Mouse (Mus musculus) kidney, embryonic 14.5 days (tissue): ENCODE results near the gene Dmxl2. TPM values are rescaled to one million over a fixed set of nuclear protein-coding genes. Genes with fewer than 3 reads are reported as not detected.

Experiments used
- ATAC-seq: fragments of 200-750 bp; cut with Nextera tagmentation; 2 replicates; pipeline ENCODE4 v1.8.0; 2017; ENCODE audit warnings: moderate number of reproducible peaks, mild to moderate bottlenecking, moderate TSS enrichment, moderate library complexity; ENCODE audit not compliant: low FRiP score, low TSS enrichment
- H3K27ac ChIP-seq: fragments of 300-500 bp; sonication (generic); 2 replicates; pipeline ENCODE4 v1.5.1; 2014; ENCODE audit warnings: low read depth, mild to moderate bottlenecking, low read length, moderate library complexity, mixed read lengths
- H3K27me3 ChIP-seq: fragments of 300-500 bp; sonication (generic); 2 replicates; pipeline ENCODE4 v1.6.1; 2014; ENCODE audit warnings: mild to moderate bottlenecking, low read length; ENCODE audit not compliant: control insufficient read depth, insufficient read depth
- H3K36me3 ChIP-seq: fragments of 300-500 bp; sonication (generic); 2 replicates; pipeline ENCODE4 v1.6.1; 2014; ENCODE audit warnings: low read length, mixed read lengths; ENCODE audit not compliant: control insufficient read depth, insufficient read depth
- H3K4me1 ChIP-seq: fragments of 300-500 bp; sonication (generic); 2 replicates; pipeline ENCODE4 v1.6.1; 2014; ENCODE audit warnings: low read length, mixed read lengths; ENCODE audit not compliant: control insufficient read depth, insufficient read depth
- H3K4me2 ChIP-seq: fragments of 300-500 bp; sonication (generic); replicated peaks from 2 replicates; pipeline ENCODE4 v1.6.1; 2014; ENCODE audit warnings: low read depth, mild to moderate bottlenecking, low read length
- H3K4me3 ChIP-seq: fragments of 300-500 bp; sonication (generic); 2 replicates; pipeline ENCODE4 v1.5.1; 2014; ENCODE audit warnings: mild to moderate bottlenecking, low read length
- H3K9ac ChIP-seq: fragments of 300-500 bp; sonication (generic); 2 replicates; pipeline ENCODE4 v1.6.1; 2014; ENCODE audit warnings: low read depth, mild to moderate bottlenecking, low read length, moderate library complexity
- H3K9me3 ChIP-seq: fragments of 300-500 bp; sonication (generic); 2 replicates; pipeline ENCODE4 v1.6.1; 2016; ENCODE audit warnings: low read length; ENCODE audit not compliant: control insufficient read depth
- WGBS: fragments of 180-500 bp; shearing (Covaris S2); extraction: QIAGEN DNeasy Blood & Tissue Kit; methylation state at CpG from one replicate; pipeline ENCODE4 v1.1.7; 2014; 5-methylcytosine and 5-hydroxymethylcytosine counted together
- polyA plus RNA-seq: library from polyadenylated mRNA; unstranded; fragments of >200 nt; fragmentation: Nextera tagmentation; extraction: Ambion mirVana; gene quantifications from 2 replicates; pipeline ENCODE4 v1.2.1, GENCODE M21; 2014

The Dmxl2 gene
- polyA plus RNA-seq, 1 experiment from 2014 or later: 9.1 TPM

DNA sequence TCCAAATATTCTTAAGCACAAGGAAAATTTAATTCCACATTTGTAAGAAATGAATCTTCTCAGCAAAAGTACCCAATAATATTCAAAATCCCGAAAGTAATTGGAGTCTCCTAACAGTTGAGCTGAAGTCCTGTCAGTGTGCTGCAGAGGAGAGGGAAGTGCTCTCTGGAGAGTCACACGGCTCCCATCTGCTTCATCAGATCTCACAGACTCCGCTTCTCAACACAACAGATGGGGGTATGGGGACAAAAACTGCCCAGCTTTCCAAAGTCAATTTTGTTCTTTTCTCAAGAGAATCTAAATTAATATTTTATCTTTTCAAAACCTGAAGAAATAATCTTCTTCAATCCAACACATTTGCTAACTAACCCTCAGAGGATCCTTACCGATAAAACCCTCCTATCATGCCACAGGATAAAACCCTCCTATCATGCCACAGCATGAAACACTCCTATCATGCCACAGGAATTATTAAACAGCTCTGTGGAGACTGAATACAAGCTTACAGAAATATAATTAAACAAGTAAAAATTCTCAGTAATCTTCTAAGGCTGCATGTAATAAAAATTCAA, 37.9 kb downstream of the Dmxl2 start:
- no peaks in the 10 kb centered on the region for H3K4me1 ChIP-seq
- no peaks in the 10 kb centered on the region for H3K27me3 ChIP-seq
- H3K4me2 ChIP-seq: no peak overlapping the region
- 85% methylated on average over 4 of the region's 4 CpGs for WGBS
- no peak overlapping the region for H3K4me3 ChIP-seq
- H3K9ac ChIP-seq: no peak overlapping the region
- ATAC-seq: no peak
- no peaks in the 10 kb centered on the region for H3K36me3 ChIP-seq
- H3K9me3 ChIP-seq: no peaks in the 10 kb centered on the region
- no peak overlapping the region for H3K27ac ChIP-seq

GRCm38 (mm10) chr9:54439015-54439414, 62.4 kb downstream of the Dmxl2 start:
- Histone ChIP-seq H3K4me2 (no peak overlapping the region), H3K36me3 (no peaks in the 10 kb centered on the region), H3K9me3 (no peaks in the 10 kb centered on the region), H3K27me3 (no peaks in the 10 kb centered on the region), H3K4me3 (no peak overlapping the region), H3K4me1 (no peaks in the 10 kb centered on the region), H3K9ac (no peak overlapping the region), H3K27ac (no peak overlapping the region)
- 88% methylated on average over 6 of the region's 6 CpGs for WGBS
- no peak for ATAC-seq

GRCm38 (mm10) chr9:54438246-54438645, 63.2 kb downstream of the Dmxl2 start:
- ATAC-seq: peak; percentile 73; the same call in 1 of the 2 replicates
- no peak overlapping the region for H3K4me3 ChIP-seq
- WGBS: 37% methylated on average over 2 of the region's 2 CpGs
- H3K4me2 ChIP-seq: no peak overlapping the region
- H3K27me3 ChIP-seq: no peaks in the 10 kb centered on the region
- H3K36me3 ChIP-seq: no peaks in the 10 kb centered on the region
- H3K9me3 ChIP-seq: no peaks in the 10 kb centered on the region
- no peaks in the 10 kb centered on the region for H3K4me1 ChIP-seq
- no peak overlapping the region for H3K27ac ChIP-seq
- no peak overlapping the region for H3K9ac ChIP-seq

DNA sequence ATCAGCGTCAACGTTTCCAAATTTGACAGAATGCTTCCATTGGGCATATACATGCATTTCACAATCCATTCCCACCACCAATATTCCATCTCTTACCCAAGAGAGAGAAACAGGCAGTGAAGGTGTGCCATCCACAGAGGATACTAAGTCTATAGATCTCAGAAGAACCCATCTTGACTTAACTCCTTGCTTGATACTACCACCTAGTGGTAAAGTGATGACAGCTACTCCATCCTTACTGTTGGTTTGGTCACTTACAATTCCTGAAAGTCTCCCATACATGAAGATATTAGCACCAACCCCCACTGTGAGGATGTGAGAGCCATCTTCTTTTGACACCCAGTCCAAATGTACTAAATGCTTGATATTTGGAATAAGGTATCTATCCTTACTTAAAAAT, 85.2 kb downstream of the Dmxl2 start:
- Histone ChIP-seq H3K36me3 (no peaks in the 10 kb centered on the region), H3K27ac (no peak overlapping the region), H3K27me3 (no peaks in the 10 kb centered on the region), H3K4me1 (no peaks in the 10 kb centered on the region), H3K4me3 (no peak overlapping the region), H3K9me3 (no peaks in the 10 kb centered on the region), H3K9ac (no peak overlapping the region), H3K4me2 (no peak overlapping the region)
- ATAC-seq: no peak
- WGBS: 94% methylated on average over 2 of the region's 2 CpGs

DNA sequence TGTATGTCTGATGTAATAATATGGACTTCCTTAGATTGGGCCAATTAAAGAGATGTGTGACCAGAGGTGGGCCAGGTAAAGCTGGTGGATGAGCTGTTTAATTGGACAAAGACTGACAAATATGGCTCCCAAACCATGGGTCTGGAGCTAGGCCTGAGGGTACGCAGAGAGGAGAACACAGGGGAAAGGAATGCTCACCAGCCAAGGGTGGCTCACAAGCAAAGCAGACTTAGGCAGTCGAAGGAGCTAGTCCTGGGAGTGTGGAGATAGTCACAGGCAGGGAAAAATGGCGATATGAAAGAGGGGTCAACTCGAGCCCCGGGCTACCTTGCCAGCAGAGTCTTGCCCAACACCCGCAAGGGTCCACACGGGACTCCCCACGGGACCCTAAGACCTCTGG, 144.7 kb downstream of the Dmxl2 start:
- H3K4me1 ChIP-seq: no peaks in the 10 kb centered on the region
- ATAC-seq: no peak
- H3K4me3 ChIP-seq: no peak overlapping the region
- H3K9me3 ChIP-seq: no peaks in the 10 kb centered on the region
- 95% methylated on average over 6 of the region's 8 CpGs for whole genome bisulfite sequencing
- H3K9ac ChIP-seq: no peak overlapping the region
- H3K27ac ChIP-seq: no peak overlapping the region
- no peaks in the 10 kb centered on the region for H3K27me3 ChIP-seq
- H3K36me3 ChIP-seq: no peaks in the 10 kb centered on the region
- no peak overlapping the region for H3K4me2 ChIP-seq

- H3K27ac ChIP-seq: no peak overlapping the region
- H3K27me3 ChIP-seq: no peaks in the 10 kb centered on the region
- no peak overlapping the region for H3K9ac ChIP-seq
- no peaks in the 10 kb centered on the region for H3K9me3 ChIP-seq
- 70% methylated on average over 7 of the region's 7 CpGs for WGBS
- no peaks in the 10 kb centered on the region for H3K4me1 ChIP-seq
- no peak for ATAC-seq
- H3K36me3 ChIP-seq: no peaks in the 10 kb centered on the region
- H3K4me3 ChIP-seq: no peak overlapping the region
- H3K4me2 ChIP-seq: no peak overlapping the region
Observed at GRCm38 (mm10) chr9:54342026-54342425, 159.4 kb downstream of the Dmxl2 start.

DNA sequence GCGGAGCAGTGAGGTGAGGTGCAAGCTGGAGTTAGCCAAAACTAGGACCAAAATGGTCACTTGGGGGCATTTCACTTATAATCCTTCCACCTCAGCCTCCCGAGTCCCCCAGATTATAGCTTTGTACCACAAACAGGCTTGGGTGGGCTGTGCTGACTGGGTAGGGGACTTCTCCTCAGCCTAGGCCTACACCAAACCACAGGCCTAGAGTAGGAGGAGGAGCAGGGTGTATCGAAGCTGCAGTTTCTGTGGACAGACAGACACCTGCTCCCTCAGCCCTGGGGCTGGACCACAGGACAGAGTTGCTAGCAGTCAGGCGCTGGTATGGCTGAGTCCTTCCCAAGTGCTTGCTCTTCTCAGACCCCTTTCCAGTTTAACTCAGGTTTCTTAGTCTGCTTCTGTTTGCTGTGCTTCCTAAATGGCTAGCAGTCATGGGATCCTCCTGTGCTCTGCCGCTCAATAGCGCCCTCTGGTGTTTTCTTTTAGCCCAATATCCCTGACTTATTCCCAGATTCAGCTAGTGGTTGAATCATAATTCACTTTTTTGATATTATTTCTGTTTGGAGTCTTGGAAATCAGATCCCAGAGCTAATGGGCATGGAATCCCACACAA, 164.8 kb downstream of the Dmxl2 start:
- no peaks in the 10 kb centered on the region for H3K9me3 ChIP-seq
- peak; percentile 52; the same call in 1 of the 2 replicates for ATAC-seq

GRCm38 (mm10) chr9:54335582-54335981, 165.8 kb downstream of the Dmxl2 start:
- no peak overlapping the region for H3K27ac ChIP-seq
- no peaks in the 10 kb centered on the region for H3K36me3 ChIP-seq
- H3K9ac ChIP-seq: no peak overlapping the region
- 66% methylated on average over 12 of the region's 12 CpGs for WGBS
- no peak for ATAC-seq
- H3K27me3 ChIP-seq: no peaks in the 10 kb centered on the region
- H3K4me2 ChIP-seq: no peak overlapping the region
- no peaks in the 10 kb centered on the region for H3K4me1 ChIP-seq
- no peak overlapping the region for H3K4me3 ChIP-seq
- no peaks in the 10 kb centered on the region for H3K9me3 ChIP-seq

More for the DNA sequence above, 164.8 kb downstream of the Dmxl2 start:
- H3K27ac ChIP-seq: no peak overlapping the region
- H3K4me1 ChIP-seq: no peaks in the 10 kb centered on the region
- no peak overlapping the region for H3K4me3 ChIP-seq
- H3K36me3 ChIP-seq: no peaks in the 10 kb centered on the region
- 52% methylated on average over 6 of the region's 6 CpGs for whole genome bisulfite sequencing
- no peak overlapping the region for H3K9ac ChIP-seq
- no peaks in the 10 kb centered on the region for H3K27me3 ChIP-seq
- H3K4me2 ChIP-seq: no peak overlapping the region

GRCm38 (mm10) chr9:54329201-54329600, 172.2 kb downstream of the Dmxl2 start:
- 90% methylated on average over 7 of the region's 7 CpGs for WGBS
- Histone ChIP-seq H3K4me3 (no peak overlapping the region), H3K36me3 (no peaks in the 10 kb centered on the region), H3K4me1 (no peaks in the 10 kb centered on the region), H3K27me3 (no peaks in the 10 kb centered on the region), H3K27ac (no peak overlapping the region), H3K9me3 (no peaks in the 10 kb centered on the region), H3K9ac (no peak overlapping the region), H3K4me2 (no peak overlapping the region)
- no peak for ATAC-seq
